Mouse (Mus musculus): ENCODE measurements around the gene Slc29a3. TPM values are rescaled to one million over a fixed set of nuclear protein-coding genes. Genes with fewer than 3 reads are reported as not detected.

Gene Slc29a3
- polyA plus RNA-seq, 2 experiments = 1.7 to 2.1 TPM

GRCm38 (mm10) chr10:60696390-60696789, 56.2 kb downstream of the Slc29a3 start, which contains the start of gene Cdh23:
Cdh23 (minus strand) TSS chr10:60696490.
- DNase-seq (ENCODE audit: low read depth in 3 of 3, low spot score in 3 of 3) (no peak), ATAC-seq (ENCODE audit: insufficient read depth) (no peak)
- no peak within 1 kb of the TSS for H3K27ac ChIP-seq
- no peaks in the 10 kb centered on the region for H3K9me3 ChIP-seq (ENCODE audit: control insufficient read depth, low read length)
- H3K4me1 ChIP-seq (replicated peaks; ENCODE audit: control insufficient read depth in 2 of 2, insufficient read depth in 2 of 2, low read length in 1 of 2) = no peaks in the 10 kb centered on the region
- TF ChIP-seq CTCF (IDR thresholded peaks at IDR 0.05; ENCODE audit: low read depth) = no peak
- TF ChIP-seq EP300 (IDR thresholded peaks at IDR 0.05; ENCODE audit: low read depth) = no peak
- 67% methylated on average over 6 of the region's 6 CpGs for WGBS (ENCODE audit: insufficient replicate concordance)
- H3K4me2 ChIP-seq (ENCODE audit: low read depth) = no peak within 1 kb of the TSS
- no peaks in the 10 kb centered on the region for H3K27me3 ChIP-seq (ENCODE audit: control insufficient read depth, insufficient read depth, low read length)
- H3K4me3 ChIP-seq (ENCODE audit: insufficient read depth in 1 of 2, low read depth in 2 of 2, low read length in 2 of 2) = no peak within 1 kb of the TSS
- no peaks in the 10 kb centered on the region for H3K36me3 ChIP-seq (replicated peaks; ENCODE audit: control insufficient read depth, insufficient read depth, low read depth)
- no peak within 1 kb of the TSS for H3K9ac ChIP-seq (replicated peaks)

- 49% methylated on average over 20 of the region's 20 CpGs for WGBS (ENCODE audit: insufficient replicate concordance)
- H3K4me1 ChIP-seq (replicated peaks; ENCODE audit: control insufficient read depth in 2 of 2, insufficient read depth in 2 of 2, low read length in 1 of 2) = no peaks in the 10 kb centered on the region
Observed at GRCm38 (mm10) chr10:60691671-60692390, 60.8 kb downstream of the Slc29a3 start.

DNA sequence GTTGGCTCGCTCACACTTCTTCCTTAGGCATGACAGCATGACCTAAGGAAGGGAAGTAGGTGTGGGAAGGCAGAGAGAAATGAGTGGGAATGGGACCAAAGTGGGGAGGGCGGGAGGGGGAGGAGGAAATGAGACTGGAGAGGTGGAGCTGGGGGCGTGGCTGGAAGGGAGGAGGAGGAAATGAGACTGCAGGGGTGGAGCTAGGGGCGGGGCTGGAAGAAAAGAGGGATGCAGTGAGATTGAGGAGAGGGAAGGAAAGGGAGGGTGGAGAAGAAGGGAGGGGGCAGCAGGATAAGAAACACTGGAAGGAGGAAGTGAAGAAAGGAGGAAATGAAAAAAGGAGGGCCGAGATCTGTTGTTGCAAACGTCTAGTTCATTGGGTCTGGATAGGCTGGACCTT, 61.6 kb downstream of the Slc29a3 start:
- ATAC-seq (ENCODE audit: insufficient read depth) (no peak), DNase-seq (ENCODE audit: low read depth in 3 of 3, low spot score in 3 of 3) (no peak)
- H3K36me3 ChIP-seq (replicated peaks; ENCODE audit: control insufficient read depth, insufficient read depth, low read depth) = no peaks in the 10 kb centered on the region
- WGBS (ENCODE audit: insufficient replicate concordance) = 21% methylated on average over 6 of the region's 6 CpGs
- no peak overlapping the region for H3K9ac ChIP-seq (replicated peaks)
- H3K9me3 ChIP-seq (ENCODE audit: control insufficient read depth, low read length) = no peaks in the 10 kb centered on the region
- no peak overlapping the region for H3K4me3 ChIP-seq (ENCODE audit: insufficient read depth in 1 of 2, low read depth in 2 of 2, low read length in 2 of 2)
- no peak overlapping the region for H3K27ac ChIP-seq
- H3K4me2 ChIP-seq (ENCODE audit: low read depth) = no peak overlapping the region
- H3K4me1 ChIP-seq (replicated peaks; ENCODE audit: control insufficient read depth in 2 of 2, insufficient read depth in 2 of 2, low read length in 1 of 2) = no peaks in the 10 kb centered on the region
- H3K27me3 ChIP-seq (ENCODE audit: control insufficient read depth, insufficient read depth, low read length) = peaks cover 27% of the 10 kb centered on the region
- no peak for TF ChIP-seq EP300 (IDR thresholded peaks at IDR 0.05; ENCODE audit: low read depth)
- TF ChIP-seq CTCF (IDR thresholded peaks at IDR 0.05; ENCODE audit: low read depth) = no peak

More at GRCm38 (mm10) chr10:60691671-60692390, 60.8 kb downstream of the Slc29a3 start:
- Histone ChIP-seq H3K36me3 (replicated peaks; ENCODE audit: control insufficient read depth, insufficient read depth, low read depth) (no peaks in the 10 kb centered on the region), H3K27me3 (ENCODE audit: control insufficient read depth, insufficient read depth, low read length) (peaks cover 18% of the 10 kb centered on the region), H3K27ac (no peak overlapping the region), H3K9ac (replicated peaks) (no peak overlapping the region), H3K4me3 (ENCODE audit: insufficient read depth in 1 of 2, low read depth in 2 of 2, low read length in 2 of 2) (no peak overlapping the region), H3K9me3 (ENCODE audit: control insufficient read depth, low read length) (no peaks in the 10 kb centered on the region), H3K4me2 (ENCODE audit: low read depth) (no peak overlapping the region)
- no peak for ATAC-seq (ENCODE audit: insufficient read depth)
- no peak for DNase-seq (ENCODE audit: low read depth in 3 of 3, low spot score in 3 of 3)
- TF ChIP-seq EP300 (IDR thresholded peaks at IDR 0.05; ENCODE audit: low read depth) (no peak), CTCF (IDR thresholded peaks at IDR 0.05; ENCODE audit: low read depth) (no peak)

GRCm38 (mm10) chr10:60689396-60689795, 63.2 kb downstream of the Slc29a3 start:
- peaks cover 42% of the 10 kb centered on the region for H3K27me3 ChIP-seq (ENCODE audit: control insufficient read depth, insufficient read depth, low read length)
- WGBS (ENCODE audit: insufficient replicate concordance) = 46% methylated on average over 4 of the region's 4 CpGs
- H3K9ac ChIP-seq (replicated peaks) = no peak overlapping the region
- no peak overlapping the region for H3K27ac ChIP-seq
- H3K36me3 ChIP-seq (replicated peaks; ENCODE audit: control insufficient read depth, insufficient read depth, low read depth) = no peaks in the 10 kb centered on the region
- H3K4me3 ChIP-seq (ENCODE audit: insufficient read depth in 1 of 2, low read depth in 2 of 2, low read length in 2 of 2) = no peak overlapping the region
- DNase-seq (ENCODE audit: low read depth in 3 of 3, low spot score in 3 of 3) (no peak), ATAC-seq (ENCODE audit: insufficient read depth) (no peak)
- H3K9me3 ChIP-seq (ENCODE audit: control insufficient read depth, low read length) = no peaks in the 10 kb centered on the region
- H3K4me1 ChIP-seq (replicated peaks; ENCODE audit: control insufficient read depth in 2 of 2, insufficient read depth in 2 of 2, low read length in 1 of 2) = no peaks in the 10 kb centered on the region
- TF ChIP-seq EP300 (IDR thresholded peaks at IDR 0.05; ENCODE audit: low read depth) (no peak), CTCF (IDR thresholded peaks at IDR 0.05; ENCODE audit: low read depth) (no peak)
- no peak overlapping the region for H3K4me2 ChIP-seq (ENCODE audit: low read depth)

DNA sequence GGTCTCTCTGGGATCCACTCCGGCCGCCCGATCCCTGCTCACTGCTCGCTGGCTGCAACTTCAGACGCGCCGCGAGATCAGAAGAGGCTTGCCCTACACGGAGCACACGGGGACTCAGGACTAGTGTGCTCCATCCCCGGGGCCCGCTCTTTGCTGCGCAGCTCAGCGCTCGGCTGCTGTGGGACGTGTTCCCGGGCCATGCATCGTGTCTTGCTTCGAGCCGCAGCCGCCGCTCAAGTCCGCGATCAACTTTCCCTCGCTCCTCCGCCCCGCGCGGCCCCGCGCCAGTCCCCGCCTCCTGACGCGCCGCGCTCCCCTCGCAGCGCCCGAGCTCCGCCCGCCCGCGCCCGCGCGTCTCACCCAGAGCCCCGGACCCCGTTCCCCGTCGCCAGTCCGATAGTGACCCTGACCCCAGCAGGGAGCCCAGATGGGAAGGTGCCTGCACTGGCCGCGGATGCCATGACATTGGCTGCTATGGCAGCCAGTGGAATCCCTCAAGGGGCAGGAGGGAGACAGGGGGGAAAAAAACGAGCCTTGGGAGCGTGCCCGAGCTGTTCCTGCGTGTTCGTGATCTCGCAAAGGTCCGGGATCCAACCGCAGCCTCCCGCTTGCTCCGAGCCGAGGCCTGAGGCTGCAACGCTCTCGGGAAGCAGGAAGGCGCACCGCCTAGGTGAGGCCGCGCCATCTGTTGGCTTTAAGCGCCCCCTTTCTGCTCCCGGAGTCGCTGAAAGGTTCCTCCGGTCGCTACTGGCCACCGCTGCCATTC, 65.4 kb downstream of the Slc29a3 start:
- Histone ChIP-seq H3K9me3 (ENCODE audit: control insufficient read depth, low read length) (no peaks in the 10 kb centered on the region), H3K4me3 (ENCODE audit: insufficient read depth in 1 of 2, low read depth in 2 of 2, low read length in 2 of 2) (peak overlapping the region; percentile 23 to 40; a peak in 3 of 4 replicates), H3K4me1 (replicated peaks; ENCODE audit: control insufficient read depth in 2 of 2, insufficient read depth in 2 of 2, low read length in 1 of 2) (no peaks in the 10 kb centered on the region), H3K27me3 (ENCODE audit: control insufficient read depth, insufficient read depth, low read length) (peaks cover 45% of the 10 kb centered on the region), H3K9ac (replicated peaks) (no peak overlapping the region), H3K36me3 (replicated peaks; ENCODE audit: control insufficient read depth, insufficient read depth, low read depth) (no peaks in the 10 kb centered on the region), H3K4me2 (ENCODE audit: low read depth) (peak overlapping the region; percentile 59), H3K27ac (no peak overlapping the region)
- 1% methylated on average over 76 of the region's 76 CpGs for WGBS (ENCODE audit: insufficient replicate concordance)
- peak; percentile 55 for TF ChIP-seq CTCF (IDR thresholded peaks at IDR 0.05; ENCODE audit: low read depth)
- no peak for TF ChIP-seq EP300 (IDR thresholded peaks at IDR 0.05; ENCODE audit: low read depth)
- ATAC-seq (ENCODE audit: insufficient read depth) (no peak), DNase-seq (ENCODE audit: low read depth in 3 of 3, low spot score in 3 of 3) (no peak)
